Mouse (Mus musculus): Measurements from ENCODE around the gene Lcmt2.
"Not testable (repeated sequence)": the region's sequence is repeated elsewhere in the genome, so short reads cannot be mapped to it uniquely, and the experiment has no call there.

The Lcmt2 gene

DNA sequence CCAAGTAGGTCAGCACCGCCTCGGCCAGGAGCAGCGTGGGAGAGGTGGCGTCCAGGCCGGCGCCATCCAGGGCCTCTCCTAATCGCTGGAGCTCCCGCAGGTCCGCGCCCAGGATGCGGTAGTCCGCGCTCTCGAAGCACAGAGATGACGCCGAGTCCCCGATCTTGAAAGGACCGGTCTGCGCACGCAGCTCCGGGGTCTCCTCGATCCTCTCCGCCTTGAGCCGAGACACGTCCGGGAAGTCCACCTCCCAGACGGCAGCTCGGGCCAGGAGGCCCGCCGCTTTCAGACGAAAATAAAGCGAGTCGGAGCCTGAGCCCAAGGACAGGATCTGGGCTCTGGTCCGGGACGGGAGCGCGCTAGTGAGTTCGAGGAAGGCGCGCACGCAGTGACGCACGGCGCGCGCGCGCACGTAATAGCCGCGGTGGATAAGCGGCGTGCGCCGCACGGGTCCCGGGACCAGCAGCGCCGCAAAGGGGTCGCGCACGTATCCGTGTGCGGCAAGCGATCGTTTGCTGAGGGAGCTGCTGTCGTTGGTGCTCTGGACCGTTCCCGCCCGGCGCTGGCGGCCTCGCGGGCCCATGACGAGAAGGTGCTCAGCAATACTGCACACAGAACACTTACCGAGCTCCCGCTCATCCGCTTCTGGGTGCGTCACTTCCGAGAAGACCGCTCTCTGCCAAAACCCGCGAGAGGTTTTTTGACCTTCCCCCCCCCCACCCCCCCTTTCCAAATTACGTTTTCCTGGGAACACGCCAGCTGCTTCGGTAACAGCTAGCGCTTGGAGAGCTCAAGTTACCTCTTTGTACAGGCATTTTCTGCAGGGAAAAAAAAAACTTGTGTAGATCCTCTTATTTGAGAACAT is at the start of gene Lcmt2, which contains the start of gene Adal:
Gene Lcmt2 (minus strand): TSS at position 636 of the 865 bp plus-strand sequence.
Gene Adal (plus strand): TSS at position 411 of the 865 bp plus-strand sequence.
- peak; percentile 92 to 95 for DNase-seq (ENCODE audit: low spot score in 2 of 2)

DNA sequence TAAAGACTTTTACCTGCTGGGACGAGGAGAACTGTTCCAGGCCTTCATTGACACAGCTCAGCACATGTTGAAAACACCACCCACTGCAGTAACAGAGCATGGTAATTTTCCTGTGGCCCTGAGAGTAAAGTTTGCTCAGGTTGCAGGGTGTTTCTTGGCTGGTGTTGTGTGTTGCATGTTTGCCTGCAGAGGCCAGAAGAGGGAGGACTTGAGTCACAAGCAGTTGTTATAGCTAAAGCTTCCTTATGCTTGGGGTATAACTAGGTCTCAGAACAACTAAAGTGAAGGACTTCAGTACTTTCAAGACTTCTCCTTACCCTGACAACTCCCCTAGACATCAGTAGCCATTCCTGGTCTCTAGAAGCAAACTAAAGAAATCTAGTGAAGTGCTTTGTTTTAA is 48.1 kb upstream of the Lcmt2 start:
- DNase-seq (ENCODE audit: low spot score in 2 of 2) = no peak

DNA sequence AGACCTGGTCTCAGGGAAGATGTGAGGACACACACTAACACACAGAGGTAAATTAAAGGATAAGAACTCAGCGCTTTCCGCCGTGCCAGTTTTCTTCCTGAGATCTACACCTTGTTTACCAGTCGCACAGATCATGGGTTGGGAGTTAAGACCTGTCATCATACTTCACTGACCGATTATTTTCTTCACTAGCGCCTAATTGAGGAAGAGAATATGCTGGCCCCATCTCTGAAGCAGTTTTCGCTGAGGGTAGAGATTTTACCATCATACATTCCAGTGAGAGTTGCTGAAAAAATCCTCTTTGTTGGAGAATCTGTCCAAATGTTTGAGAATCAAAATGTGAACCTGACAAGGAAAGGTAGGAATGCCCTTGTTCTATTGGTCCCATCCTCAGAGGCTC is 43.7 kb upstream of the Lcmt2 start:
- DNase-seq (ENCODE audit: low spot score in 2 of 2) = no peak

DNA sequence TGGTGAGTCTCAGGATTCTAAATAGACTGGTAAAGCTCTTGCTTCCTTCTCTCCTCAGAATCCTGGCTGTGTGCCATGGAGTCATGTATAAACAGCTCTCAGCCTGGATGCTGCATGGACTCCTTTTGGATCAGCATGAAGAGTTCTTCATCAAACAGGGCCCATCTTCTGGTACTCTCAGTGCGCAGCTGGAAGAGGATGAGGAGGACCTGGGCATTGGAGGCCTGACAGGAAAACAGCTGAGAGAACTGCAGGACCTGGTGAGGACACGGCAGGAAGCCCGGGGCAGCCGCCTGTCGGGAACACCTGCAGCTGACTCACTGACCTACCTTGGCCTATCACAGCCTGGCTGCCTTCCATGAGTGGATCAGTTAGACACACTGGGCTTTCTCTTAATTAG is 43.0 kb upstream of the Lcmt2 start:
- no peak for DNase-seq (ENCODE audit: low spot score in 2 of 2)

DNA sequence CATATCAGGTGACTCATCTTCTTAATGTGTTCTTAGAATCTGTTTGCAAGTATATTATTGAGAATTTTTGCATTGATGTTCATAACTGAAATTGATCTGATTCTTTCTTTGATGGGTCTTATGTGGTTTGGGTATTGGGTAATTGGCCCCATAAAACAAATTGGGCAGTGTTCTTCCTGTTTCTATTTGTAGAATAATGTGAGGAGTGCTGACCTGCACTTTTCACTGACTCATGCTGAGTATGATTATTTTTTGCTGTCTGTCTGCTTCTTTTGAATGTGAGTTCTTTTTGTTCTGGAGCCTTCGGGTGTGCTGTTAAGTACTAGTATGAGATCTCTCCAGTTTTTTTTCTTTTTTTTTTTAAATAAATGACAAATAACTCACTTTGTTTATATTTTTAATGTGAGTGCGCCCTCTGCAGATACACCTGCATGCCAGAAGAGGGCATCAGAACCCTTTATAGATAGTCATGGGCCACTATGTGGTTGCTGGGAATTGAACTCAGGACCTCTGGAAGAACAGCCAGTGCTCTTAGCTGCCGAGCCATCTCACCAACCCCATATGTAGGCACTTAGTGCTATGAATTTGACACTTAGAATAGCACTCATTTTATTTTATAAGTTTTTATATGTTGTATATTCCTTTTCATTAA is 38.5 kb upstream of the Lcmt2 start:
- DNase-seq (ENCODE audit: low spot score in 2 of 2) = no peak

DNA sequence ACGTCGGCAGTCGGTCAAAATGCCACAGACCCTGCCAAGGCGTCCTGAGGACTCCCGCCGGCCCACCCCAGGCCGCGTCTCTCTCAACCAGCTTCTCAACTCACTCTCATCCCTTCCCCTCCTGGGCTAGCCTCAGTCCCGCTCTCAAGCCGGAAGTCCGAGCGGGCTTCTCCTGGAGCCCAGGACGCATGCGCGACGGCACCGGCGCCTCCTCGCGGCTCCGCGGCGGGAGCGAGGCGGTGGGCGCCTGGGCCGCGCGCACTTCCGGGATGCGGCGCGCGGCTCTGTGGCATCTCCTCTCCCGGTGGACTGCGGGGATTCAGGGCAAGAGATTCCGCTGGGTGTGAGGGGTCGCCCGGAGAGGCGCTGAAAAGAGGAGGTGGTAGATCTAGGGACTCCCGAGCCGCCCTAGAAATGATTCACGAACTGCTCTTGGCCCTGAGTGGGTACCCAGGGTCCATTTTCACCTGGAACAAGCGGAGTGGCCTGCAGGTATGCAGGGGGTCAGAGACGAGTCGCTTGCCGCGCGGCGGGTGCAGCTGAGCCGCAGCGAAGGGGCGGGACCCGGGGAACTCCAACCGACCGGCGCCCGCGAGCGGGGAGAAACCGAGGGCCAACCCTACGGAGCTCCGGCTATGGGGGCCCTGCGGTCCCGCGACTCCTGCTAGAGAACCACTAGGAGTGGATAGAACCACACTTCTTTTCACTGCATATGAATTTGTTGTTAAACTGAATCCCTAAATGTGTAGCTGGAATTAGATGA is 30.7 kb upstream of the Lcmt2 start, which contains the start of gene Zscan29:
Gene Zscan29 (minus strand): TSS at position 146 of the 763 bp plus-strand sequence.
- peak; percentile 84 to 86 for DNase-seq (ENCODE audit: low spot score in 2 of 2)

DNA sequence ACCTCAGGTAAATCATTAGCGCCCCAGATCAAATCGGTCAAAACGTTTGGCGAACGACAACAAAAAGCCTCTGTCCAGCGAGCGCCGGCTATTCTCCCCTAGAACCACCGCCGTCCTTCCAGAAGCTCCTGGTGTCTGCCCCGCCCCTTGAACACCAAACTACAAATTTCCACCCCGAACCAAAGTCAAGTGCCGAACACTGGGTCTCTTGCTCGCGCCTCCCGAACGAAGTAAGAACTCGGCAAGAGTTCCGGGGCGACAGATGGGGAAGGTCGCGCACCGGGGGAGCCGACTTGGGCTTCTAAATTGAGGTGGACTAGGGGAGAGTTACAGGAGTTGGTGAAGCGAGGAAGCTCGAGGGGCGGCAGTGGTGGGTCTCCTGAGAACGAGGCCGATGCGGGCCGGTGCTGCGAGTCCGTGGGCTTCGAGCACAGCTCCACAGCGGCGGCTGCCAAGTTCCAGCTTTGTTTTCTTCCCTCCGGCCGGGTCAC is 30.1 kb upstream of the Lcmt2 start, which contains the start of gene Tubgcp4:
Gene Tubgcp4 (plus strand): TSS at position 174 of the 491 bp plus-strand sequence.
- no peak for DNase-seq (ENCODE audit: low spot score in 2 of 2)

DNA sequence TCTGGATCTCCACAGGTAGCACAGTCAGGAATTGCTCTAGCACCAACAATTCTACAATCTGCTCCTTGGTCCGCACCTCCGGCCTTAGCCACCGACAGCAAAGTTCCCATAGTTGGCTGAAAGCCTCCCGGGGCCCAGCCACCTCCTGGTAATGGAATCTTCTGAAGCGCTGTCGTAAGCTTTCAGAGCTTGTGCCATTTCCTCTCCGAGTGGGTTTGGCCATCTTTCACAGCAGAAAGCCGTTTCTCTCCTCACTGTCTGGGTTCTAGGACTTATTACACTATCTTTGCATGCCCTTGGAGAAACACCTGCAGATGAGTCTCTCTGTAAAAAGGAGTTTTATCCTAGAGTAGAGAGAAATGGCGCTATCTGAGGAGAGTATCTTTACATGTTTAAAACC is 29.4 kb upstream of the Lcmt2 start:
- no peak for DNase-seq (ENCODE audit: low spot score in 2 of 2)

DNA sequence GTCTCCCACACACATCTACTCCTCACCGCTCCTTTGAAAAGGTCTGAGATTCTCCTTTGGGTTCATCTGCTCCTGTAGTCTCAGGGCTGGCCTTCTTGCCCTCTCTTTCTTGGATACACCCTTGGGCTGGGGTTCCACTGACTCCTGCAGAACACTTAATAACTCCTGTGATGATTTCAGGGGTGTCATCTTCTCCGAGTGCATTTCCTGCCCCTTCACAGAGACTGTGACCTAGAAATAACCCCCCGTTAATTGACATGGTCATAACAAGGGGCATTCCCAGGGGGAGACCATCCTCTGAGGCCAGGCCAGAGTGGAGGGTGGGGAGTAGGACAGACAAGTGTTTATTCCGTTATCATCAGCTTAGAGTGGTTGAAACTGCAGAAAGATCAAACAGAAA is 28.7 kb upstream of the Lcmt2 start:
- DNase-seq (ENCODE audit: low spot score in 2 of 2) = no peak

DNA sequence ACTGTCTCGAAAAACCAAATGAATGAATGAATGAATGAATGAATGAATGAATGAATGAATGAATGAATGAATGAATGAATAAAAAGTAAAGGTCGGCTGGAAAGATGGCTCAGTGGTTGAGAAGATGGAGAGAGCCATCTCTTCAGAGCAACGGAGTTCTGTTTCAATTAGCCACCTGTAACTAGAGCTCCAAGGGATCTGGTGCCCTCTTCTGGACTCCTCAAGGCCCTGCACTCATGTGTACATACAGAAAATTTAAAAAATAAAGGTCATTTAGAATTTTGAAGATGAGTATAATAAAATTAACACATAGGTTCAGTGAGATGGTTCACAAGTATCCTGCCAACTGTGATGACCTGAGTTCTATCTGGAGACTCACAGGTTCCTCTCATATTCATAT is 12.6 kb upstream of the Lcmt2 start:
- DNase-seq (ENCODE audit: low spot score in 2 of 2) = no peak

DNA sequence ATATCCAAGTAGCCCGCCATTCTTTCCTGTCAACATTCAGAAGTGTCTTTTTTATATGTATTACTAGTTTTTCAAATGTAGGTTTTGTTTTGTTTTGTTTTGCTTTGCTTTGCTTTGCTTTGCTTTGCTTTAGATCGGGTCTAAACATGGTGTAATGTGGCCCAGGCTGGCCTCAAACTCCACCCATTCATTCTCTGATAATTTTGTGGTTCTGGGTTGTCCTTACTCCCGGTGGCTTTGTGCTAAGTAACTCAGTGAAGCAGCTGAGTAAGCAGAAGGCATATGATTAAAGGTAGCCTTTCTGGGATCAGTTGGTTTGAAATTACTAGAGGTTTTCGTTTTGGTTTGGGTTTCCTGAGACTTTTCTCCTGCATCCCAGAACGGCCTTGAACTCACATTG is 9.2 kb upstream of the Lcmt2 start:
- no peak for DNase-seq (ENCODE audit: low spot score in 2 of 2)

DNA sequence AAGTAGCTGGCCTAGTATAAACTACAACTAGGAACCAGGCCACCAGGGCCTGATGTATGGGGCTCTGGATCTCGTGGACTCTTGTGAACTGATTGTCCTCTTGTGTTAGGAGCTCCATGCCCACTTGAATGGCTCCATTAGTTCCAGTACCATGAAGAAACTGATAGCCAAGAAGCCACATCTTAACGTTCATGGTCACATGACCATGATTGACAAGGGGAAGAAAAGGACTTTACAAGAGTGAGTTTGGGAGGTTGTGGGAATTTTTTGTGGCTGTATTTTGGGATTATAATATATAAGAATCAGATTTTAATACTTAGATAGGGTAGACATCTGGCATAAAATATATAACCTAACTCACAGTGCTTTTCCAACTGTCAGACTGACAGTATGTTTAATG is 2.0 kb upstream of the Lcmt2 start:
- no peak for DNase-seq (ENCODE audit: low spot score in 2 of 2)

DNA sequence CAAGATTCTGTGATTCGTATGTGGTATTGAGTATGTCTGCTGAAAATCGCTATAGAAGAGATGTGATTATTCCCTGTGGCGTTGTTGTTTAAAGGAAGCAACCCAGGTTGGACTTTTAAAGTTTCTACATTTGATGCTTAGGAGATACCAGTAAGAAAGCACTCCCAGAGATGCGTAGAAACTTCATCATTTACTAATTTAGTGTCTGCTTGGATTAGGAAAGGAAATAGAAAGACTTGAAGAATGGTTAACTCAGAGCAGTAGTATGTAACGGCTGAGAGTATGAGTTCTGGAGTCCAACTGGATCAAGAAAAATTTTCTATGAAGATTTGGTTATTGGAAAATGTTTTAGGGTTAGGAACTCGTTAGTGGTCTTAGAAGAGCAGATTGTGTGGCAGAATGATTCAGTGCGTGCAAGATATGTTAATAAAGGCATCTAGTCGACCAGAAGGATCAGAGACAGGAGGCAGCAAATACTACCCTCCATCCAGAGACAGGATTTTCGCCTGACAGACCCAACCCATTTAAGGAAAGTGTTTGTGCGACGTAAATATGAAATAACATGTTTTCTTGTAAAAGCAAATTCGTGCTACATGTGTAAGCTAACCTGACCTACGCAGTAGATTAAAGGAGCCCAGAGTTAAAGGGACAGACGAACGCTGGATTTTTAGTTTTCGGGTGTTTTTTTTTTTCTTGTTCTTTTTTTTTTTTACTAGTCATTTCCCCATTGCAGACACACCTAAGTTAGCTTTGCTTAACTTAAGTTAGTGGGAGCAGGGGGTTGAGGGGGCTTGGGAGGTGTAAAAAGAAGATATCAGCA is 973 bp upstream of the Lcmt2 start:
- DNase-seq (ENCODE audit: low spot score in 2 of 2) = no peak

DNA sequence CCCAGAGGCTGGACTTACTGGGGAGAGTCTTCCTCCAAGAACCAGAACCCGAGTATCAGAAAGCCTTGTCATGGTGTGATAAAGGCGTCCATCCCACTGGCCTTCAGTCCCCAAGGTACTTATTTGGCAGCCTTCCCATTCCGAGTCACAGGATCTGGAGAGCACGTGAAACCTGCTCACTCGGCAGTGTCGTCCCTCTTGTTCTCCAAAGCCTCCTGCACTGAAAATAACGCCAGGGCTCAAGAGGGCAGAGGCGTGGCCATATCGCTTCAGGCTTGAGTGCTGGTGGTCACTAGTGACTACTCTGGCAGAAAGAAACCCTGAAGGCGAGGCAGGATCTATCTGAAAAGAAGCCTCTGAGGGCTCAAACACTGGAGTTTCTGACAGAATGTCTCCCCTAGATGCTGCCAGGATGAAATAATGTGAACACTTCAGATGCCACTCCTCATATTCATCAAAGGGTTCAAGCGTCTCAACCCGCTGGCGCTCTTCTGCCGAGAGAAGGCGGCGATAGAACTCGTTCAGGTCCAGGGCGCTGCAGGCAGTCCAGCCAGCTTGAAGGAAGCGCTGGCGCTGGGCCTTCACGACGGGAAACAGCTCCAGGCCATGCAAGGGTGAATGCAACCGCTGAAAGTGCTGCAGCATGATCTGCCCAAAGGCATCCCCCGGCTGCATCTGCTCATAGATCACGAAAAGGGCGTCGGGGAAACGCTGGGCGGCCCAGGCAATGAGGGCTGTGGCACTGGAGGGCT is 1.0 kb downstream of the Lcmt2 start:
- no peak for DNase-seq (ENCODE audit: low spot score in 2 of 2)

DNA sequence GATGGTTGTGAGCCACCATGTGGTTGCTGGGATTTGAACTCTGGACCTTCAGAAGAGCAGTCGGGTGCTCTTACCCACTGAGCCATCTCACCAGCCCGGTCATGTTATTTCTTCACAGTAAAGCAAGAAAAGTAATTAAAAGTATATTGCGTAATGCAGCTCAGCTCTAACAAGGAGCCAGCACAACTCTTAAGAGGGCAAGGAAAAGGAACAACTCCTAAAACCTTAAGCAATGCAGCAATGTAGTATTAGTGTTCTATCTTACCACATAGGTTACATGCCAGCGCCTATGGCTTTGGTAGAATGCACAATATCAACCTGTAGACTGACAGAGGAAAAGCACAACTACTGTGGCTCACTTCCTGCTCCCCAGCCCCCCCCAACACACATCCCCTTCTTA is 3.1 kb downstream of the Lcmt2 start:
- no peak for DNase-seq (ENCODE audit: low spot score in 2 of 2)

DNA sequence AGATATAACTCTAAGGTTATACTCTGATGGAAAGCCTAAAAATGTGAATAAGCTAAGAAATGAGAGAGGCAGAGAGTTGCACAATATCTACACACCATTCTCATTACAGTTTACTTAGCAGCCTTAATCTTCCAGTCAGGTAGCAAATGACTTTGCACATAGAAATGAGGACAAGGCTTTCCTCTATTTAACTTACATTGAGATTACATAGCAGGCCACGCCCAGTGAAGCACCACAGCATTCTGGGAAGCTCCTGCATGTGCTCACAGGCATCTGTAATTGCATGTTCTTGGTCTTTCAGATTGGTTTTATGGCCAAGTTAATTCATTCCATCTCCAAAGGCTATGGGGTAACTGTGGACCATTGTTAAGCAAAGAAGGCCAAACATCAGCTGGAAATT is 7.6 kb downstream of the Lcmt2 start:
- no peak for DNase-seq (ENCODE audit: low spot score in 2 of 2)

DNA sequence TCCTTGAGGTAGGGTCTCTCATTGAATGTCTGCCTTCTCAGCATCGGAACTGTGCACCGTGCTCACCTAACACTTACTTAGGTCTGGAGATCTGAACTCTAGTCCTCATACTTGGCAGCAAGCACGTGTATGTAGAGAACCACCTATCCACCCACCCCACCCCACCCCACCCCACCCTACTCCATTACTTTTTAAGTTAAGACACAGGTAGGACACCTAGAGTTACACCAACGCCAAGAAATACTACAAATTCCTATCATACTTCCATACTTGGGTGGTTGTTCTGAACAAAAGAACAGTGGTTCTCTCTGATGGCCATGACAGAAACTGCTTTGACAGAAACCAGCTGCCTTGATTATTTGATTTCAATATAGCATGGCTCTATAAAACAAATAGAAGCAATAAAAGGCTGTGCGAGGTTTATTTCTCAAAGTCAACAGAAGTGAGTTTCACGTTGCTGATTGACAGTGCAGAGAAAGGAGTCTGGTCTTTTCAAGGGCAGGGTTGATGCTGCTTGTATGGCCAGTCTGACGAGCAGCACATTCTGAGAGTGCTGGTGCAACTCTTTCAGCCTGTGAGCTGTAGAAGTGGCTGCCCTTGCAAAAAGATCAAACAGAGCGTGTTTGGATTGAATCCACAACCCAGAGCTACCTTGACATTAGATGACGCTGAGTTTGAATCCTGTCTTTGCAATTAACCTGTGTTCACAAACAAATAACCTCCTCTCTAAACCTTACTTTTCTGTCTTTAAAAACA is 11.4 kb downstream of the Lcmt2 start:
- DNase-seq (ENCODE audit: low spot score in 2 of 2) = no peak

DNA sequence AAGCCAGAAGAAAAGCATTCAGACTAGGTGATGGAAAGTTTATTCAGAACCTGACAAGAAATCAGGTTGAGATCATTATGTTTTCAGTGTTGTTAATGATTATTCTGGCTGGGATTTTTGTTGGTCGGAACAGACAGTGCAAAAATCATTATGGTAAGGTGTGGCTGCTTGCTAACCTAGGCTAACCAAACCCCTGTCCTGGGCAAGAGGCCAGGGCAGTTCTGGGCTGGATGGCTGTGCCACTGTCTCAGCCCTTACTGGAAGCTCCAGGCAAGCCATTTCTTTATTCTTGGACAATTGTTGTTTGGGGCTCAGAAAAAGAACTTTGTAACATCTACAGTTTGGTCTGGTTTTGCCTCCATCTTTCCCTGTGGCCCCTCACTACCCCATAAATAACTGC is 12.9 kb downstream of the Lcmt2 start:
- no peak for DNase-seq (ENCODE audit: low spot score in 2 of 2)

DNA sequence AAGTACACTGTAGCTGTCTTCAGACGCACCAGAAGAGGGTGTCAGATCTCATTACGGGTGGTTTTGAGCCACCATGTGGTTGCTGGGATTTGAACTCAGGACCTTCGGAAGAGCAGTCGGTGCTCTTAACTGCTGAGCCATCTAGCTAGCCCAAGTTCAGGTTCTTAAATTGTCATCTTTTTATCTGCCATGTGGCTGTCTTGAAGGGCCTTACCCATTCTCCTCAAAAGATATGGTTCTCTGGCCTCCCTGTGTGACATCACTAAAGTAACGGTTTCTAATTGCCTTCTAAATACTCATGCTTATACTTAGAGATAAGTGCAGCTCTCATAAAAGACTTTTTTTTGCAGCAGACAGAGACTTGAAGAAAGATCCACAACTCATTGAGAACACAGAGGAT is 14.2 kb downstream of the Lcmt2 start:
- DNase-seq (ENCODE audit: low spot score in 2 of 2) = not testable (repeated sequence)

DNA sequence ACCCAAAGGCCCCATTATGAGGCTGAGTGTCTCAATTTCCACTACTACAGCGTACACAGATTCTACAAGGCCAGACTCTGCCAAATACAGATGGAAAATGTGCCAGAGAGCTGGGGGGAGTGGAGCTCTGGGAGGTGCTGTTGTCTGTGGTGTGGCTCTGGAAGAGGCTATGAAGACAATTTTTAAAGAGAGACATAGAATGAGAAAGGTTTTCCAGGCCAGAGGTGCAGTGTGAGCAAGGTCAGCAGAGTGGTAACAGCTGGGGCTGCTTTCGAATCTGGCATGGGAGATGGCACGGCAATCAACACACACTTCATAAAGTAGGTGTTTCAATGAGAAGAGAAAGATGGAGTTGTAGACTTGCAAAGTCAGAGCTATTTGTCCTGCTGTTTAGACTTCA is 21.2 kb downstream of the Lcmt2 start:
- no peak for DNase-seq (ENCODE audit: low spot score in 2 of 2)

All from frontal cortex, postnatal 36 days (tissue).